Mouse (Mus musculus) cortical plate, adult 2 months (tissue): ENCODE measurements at regions not wholly inside any gene's neighbourhood (a gene's known extent, or its start where the extent isn't known, plus 50 kb on each side); places are given as distances from the start of the nearest gene placed in this dataset.

Source experiments
- CTCF ChIP-seq: fragments of 200-500 bp; IDR thresholded peaks from 2 replicates; pipeline ENCODE4 v1.5.1; 2011; ENCODE audit warnings: mild to moderate bottlenecking, control low read depth, low read length; ENCODE audit not compliant: insufficient read depth; ENCODE audit errors: extremely low read depth
- POLR2A ChIP-seq: fragments of 200-500 bp; IDR thresholded peaks from 2 replicates; pipeline ENCODE4 v1.6.1; 2011; ENCODE audit warnings: mild to moderate bottlenecking, low read length, control low read depth; ENCODE audit not compliant: insufficient read depth; ENCODE audit errors: extremely low read depth

DNA sequence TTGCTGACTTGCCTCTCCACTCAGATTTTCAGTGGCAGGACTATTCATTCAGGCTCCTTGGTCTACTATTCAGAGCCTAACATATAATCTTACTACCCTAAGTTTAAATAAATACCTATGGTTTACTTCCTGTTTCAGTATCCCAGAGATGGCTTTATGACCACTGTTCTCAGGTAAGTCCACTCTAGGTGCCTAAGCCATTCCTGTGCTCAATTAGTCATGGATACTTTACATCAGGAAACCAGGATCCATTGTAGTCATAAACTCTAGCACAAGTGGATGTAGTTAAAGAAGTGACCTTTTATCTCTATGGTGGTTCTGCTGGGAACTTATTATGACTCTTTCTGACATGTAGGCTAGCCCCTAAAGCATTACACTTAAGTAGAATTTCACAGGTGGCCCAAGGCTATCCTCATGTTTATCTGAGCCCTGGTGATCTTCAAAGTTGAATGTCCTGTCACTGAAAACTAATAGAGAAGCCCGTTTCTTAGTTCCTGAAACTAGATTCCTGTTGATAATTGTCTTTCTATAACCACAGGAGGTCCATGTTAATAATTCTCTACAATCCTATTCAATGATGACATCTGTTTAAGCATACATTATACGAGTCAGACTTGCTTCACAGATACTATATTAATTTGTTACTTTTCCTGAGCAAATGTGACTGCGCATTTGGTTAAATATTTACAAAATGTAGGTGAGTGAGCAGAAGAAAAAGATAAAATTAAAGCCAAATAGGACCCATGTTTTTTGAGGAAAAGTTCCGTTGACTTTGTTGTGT is 1067.0 kb downstream of the Car8 start:
- TF ChIP-seq CTCF: no peak
- TF ChIP-seq POLR2A: no peak
